In genomic region chr5:43467214-43467613, GRCm38 (mm10) we compare ENCODE assay signal across 20 mouse cellular contexts. TPM values are rescaled to one million over a fixed set of nuclear protein-coding genes. Genes with fewer than 3 reads are reported as not detected.
"Had no signal": no experiment of that assay in that cellular context is flagged by ENCODE, and none has a peak within 500 bp of the region (broad histone marks: within the 10 kb centered on the region; RNA-seq: fewer than 3 reads in every experiment).

No protein-coding gene starts in this region.

- ATAC-seq: liver, postnatal 0 days; lung, postnatal 0 days; midbrain, embryonic 13.5 days; midbrain, embryonic 15.5 days had no signal

- H3K4me2 ChIP-seq: liver, embryonic 15.5 days; lung, embryonic 15.5 days; midbrain, embryonic 11.5 days; midbrain, embryonic 13.5 days; midbrain, embryonic 15.5 days; neural tube, embryonic 12.5 days had no signal

- DNase-seq: liver, postnatal 0 days; lung, postnatal 14 days; lung, postnatal 36 days; right cerebral cortex, postnatal 14 days; spleen, adult 18-20 months; thymus, adult 18-20 months; thymus, postnatal 25 days; thymus, postnatal 4 days had no signal

- H3K9me3 ChIP-seq: liver, embryonic 15.5 days; lung, embryonic 15.5 days; megakaryocyte, embryonic 14.5 days; midbrain, embryonic 13.5 days; midbrain, embryonic 15.5 days; neural tube, embryonic 12.5 days had no signal

- H3K9ac ChIP-seq: liver, embryonic 15.5 days; liver, postnatal 0 days; lung, embryonic 15.5 days; midbrain, embryonic 13.5 days; midbrain, embryonic 15.5 days; neural tube, embryonic 12.5 days had no signal

- H3K27ac ChIP-seq: liver, embryonic 15.5 days; lung, embryonic 15.5 days; macrophage; midbrain, embryonic 13.5 days; midbrain, embryonic 15.5 days; neural tube, embryonic 12.5 days had no signal

- H3K4me3 ChIP-seq: liver, embryonic 15.5 days; lung, embryonic 15.5 days; megakaryocyte, embryonic 14.5 days; midbrain, embryonic 13.5 days; midbrain, embryonic 15.5 days; neural tube, embryonic 12.5 days had no signal

- H3K36me3 ChIP-seq: liver, embryonic 15.5 days; lung, embryonic 15.5 days; midbrain, embryonic 13.5 days; midbrain, embryonic 15.5 days; neural tube, embryonic 12.5 days had no signal

- H3K27me3 ChIP-seq: liver, embryonic 15.5 days; lung, embryonic 15.5 days; megakaryocyte, embryonic 14.5 days; midbrain, embryonic 13.5 days; midbrain, embryonic 15.5 days; neural tube, embryonic 12.5 days had no signal

- H3K4me1 ChIP-seq: liver, embryonic 15.5 days; megakaryocyte, embryonic 14.5 days; midbrain, embryonic 13.5 days; midbrain, embryonic 15.5 days; neural tube, embryonic 12.5 days had no signal

RNA-seq across cellular contexts. Expression of gene C1qtnf7, which starts 48.1 kb away (rescaled TPM):
- total RNA-seq: megakaryocyte progenitor cell, adult 5-6 weeks; monocyte, adult 5-6 weeks; neutrophil, adult 5-6 weeks had no signal
- polyA plus RNA-seq: macrophage had no signal
